Mouse (Mus musculus) liver, postnatal 0 days (tissue): ENCODE measurements around the gene Cela1.

Experiments
- CTCF ChIP-seq: sonication (generic); IDR thresholded peaks from 2 replicates; pipeline ENCODE4 v1.5.1; 2016; ENCODE audit warnings: antibody characterized with exemption, low read depth
- EP300 ChIP-seq: IDR thresholded peaks from 2 replicates; pipeline ENCODE4 v1.6.1; 2016; ENCODE audit warnings: antibody characterized with exemption, low read depth, mild to moderate bottlenecking

GRCm38 (mm10) chr15:100685255-100685654 is 2.5 kb downstream of the Cela1 start:
- no peak for TF ChIP-seq CTCF
- no peak for TF ChIP-seq EP300
